Mouse (Mus musculus) kidney, adult 18-20 months (tissue): ENCODE data around the gene Hoxb5.
A peak's percentile ranks its signal among the peaks of the same experiment; 100 is the strongest.

Experiments used
- DNase-seq: peaks from one replicate; pipeline ENCODE4 v3.0.0; 2021

Gene Hoxb5

DNA sequence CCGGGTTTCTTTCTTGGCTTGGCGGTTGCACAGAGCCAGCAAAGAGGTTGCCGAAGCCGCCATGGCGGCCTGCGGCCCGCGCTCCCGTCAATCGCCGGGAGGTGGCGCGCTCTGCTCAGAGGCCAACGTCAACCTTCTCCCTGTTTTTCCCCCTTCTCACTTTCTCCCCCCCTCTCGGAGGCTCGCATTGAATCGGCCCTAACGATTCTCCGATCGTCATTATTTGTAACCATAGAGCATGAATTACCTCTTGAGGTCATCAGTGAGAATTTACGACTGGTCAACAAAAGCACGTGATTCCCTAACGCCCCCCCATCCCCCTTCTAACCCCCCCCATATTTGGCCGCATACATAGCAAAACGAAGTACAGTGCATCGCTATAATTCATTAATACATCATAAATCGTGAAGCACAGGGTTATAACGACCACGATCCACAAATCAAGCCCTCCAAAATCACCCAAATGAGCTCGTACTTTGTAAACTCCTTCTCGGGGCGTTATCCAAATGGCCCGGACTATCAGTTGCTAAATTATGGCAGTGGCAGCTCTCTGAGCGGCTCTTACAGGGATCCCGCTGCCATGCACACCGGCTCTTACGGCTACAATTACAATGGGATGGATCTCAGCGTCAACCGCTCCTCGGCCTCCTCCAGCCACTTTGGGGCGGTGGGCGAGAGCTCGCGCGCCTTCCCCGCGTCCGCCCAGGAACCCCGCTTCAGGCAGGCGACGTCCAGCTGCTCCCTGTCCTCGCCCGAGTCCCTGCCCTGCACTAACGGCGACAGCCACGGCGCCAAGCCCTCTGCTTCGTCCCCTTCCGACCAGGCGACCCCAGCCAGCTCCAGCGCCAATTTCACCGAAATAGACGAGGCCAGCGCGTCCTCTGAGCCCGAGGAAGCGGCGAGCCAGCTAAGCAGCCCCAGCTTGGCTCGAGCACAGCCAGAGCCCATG is at the start of gene Hoxb5:
Hoxb5 (plus strand) TSS at position 186 of the 949 bp plus-strand sequence.
- DNase-seq = peak; percentile 94

DNA sequence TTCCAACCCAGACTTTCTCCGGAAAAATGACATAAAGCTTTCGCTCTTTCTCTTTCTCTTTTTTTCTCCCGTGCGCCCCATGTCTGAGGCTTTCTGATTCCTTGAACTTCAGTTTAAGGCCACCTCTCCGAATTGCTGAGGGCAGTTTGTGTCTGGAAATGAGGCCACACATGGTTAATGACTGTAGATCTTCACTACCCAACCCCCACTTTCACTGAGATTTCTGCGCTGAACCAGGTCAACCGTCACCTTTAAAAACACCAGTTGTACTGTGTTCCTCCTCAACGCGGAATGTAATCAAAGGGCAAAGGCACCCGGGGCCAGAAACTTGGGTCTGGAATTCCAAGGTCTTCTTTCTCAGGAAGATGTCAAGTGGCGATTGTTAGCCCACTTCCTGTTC is 48.9 kb upstream of the Hoxb5 start:
- DNase-seq = peak; percentile 76

DNA sequence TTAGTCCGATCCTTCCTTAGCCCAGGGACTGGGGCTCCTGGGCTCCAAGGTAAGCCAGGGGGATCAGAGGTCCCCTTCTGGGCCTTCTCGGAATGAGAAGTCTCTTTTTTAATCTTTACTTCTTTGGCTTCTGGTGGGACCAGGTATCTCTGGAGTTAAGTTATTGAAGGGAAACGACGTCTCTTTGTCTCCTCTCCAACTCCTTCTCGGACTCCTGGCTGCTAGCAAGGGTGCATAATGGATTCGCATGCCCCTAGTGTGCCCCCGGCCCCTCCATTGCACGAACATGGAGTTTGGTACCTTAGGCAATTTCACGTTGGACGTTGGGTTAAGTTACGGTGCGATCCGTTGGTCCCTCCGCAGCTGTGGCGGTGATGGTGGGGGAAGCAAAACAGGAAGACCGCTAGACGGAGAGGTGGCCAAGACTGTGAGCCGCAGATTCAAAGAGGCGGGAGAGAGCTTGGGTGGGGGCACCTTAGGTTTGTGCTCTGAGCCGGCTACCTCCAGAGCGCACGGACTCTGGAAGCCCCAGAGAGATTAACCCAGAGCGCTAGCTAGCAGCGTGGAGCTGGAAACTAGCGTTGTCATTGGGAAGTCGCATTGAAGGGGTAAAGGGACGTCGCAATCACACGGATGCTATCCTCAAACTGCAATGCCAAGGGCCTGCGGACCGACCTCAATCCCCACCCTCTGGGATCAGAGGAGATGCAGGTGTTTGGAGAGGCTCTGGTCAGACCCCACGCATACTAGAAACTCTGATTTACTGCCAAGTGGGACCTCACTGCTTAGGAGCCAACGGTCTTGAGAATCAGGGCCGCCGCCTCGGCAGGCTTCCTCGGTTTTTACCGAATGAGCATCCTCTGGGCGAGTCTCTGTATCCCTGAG is 47.8 kb upstream of the Hoxb5 start:
- DNase-seq = no peak

DNA sequence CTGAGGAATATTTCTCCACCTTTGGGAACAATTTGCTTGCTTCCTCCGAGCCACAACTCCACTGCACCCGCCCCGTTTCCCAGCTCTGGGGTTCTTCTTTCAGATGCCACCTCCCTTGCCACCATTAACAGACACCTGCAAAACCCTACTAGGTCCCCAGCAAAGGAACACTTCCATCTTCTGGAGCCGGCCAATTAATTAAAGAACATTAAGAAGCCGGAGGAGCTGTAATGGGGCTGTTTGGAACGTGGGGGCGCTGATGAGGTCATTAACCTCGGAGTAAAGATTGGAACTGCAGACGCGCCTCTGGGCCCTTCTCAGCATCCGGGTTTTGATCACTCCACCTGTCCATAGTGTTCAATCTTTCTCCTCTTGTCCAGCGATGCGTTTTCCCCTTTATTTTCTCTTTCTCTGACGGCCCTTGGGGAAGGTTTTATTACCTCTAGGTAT is 47.1 kb upstream of the Hoxb5 start:
- peak; percentile 51 for DNase-seq

DNA sequence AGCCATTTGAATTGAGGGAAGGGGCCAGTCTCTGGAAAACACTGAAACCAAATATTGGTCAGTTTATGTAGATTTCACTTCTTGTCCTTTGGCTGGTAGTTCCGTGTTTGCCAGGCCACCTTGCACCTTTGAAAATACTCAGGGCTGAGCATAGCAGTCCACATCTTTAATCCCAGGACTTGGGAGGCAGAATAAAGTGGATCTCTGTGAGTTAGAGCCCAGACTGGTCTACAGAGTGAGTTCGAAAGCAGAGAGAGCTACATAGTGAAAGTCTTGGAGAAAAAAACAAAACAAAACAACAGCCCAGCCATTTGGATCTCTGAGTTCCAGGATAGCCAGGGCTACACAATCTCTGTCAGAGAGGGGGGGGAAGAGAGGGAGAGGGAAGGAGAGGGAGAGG is 46.0 kb upstream of the Hoxb5 start:
- DNase-seq = no peak

DNA sequence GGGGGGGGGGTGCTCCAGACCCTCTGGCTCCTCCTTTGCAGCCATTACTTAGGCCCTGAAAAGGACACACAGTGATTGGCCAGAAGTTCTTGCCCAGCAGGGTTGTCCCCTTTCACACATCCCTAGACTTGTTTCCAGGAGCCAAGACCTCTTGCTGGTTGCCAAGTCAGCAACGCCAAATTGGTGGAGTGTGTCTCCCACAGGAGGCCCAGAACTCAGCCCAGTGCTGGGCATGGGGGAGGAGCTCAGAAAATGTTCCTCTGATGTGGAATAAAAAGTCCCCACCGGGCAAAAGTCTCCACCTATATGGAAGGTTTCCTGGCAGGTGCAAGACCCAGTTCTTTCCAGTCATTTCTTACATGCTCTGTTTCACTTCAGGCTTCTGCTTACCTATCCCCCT is 44.1 kb upstream of the Hoxb5 start:
- DNase-seq = peak; percentile 72

DNA sequence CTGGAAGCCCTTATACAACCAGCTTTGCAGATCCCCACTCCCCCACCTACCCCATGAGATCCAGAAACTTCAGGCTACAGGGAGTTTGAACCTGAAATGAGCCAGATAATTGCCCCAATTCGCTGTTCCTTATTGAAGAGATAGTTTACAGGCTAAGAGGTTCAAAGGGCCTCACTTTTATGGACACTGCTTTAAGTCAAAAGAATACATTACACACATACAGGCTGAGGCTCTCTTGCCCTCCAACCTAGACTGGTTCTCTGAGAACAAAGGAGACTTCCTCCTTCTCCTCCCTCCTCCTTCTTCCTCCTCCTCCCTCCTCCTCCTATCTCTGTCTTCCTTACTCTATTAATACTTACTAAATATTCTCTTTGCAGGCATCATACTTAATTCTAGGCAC is 43.6 kb upstream of the Hoxb5 start:
- DNase-seq = no peak

DNA sequence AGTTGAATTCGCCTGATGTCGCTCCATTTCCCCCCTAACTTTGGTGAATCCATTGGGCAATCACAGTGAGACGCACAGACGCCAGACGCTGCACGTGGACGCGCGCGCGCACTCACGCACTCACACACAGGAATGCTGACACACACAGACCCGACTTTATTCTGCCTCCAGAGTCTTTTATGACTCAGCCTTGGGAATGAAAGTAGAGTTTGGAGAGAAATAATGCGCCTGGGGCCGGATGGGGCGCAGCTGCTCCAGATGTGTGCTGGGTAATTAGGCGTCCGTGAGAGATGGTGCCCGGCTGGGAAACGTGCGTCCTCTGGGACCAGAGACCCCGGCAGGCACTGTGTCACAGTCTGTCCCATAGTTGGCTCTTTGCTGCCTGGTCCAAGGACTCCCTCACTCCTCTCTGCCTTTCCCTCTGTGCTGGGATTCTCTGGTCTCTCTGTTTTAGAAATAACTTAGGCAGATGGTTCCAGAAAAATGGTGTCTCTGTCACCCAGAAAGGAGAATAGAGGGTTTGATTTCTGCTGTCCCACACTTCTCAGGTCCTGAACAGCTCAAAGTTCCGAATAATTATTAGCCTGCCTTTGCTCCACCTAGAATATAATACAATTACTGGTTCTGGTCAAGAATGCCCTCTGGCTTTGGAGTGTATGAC is 42.7 kb upstream of the Hoxb5 start:
- peak; percentile 59 for DNase-seq

DNA sequence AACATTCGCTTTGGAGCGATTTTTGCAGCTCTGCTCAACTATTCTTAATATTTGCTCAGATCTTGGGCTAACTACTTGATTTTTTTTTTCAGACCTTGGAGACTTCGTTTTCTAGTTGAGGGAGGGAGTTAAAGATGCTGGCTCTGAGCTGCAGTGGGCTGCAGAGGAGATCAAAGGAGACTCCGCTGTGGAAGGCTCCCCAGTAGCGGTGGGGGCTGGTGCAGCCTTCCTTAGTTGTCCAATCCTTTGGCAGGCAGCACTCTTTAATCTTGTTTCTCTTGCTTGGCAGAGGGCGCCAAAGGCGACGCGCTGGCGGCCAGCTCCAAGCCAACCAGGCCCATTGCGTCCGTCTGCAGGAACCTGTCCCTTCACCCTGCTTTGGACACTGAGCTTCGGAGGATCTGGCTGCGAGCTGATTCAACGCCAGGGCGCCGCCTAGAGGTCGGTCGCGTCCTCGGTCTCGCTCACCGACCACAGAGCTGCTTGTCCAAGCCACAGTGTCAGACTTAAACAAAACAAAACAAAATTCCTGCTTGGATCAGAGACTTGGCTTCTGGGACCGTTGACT is 41.7 kb upstream of the Hoxb5 start:
- DNase-seq = peak; percentile 92

DNA sequence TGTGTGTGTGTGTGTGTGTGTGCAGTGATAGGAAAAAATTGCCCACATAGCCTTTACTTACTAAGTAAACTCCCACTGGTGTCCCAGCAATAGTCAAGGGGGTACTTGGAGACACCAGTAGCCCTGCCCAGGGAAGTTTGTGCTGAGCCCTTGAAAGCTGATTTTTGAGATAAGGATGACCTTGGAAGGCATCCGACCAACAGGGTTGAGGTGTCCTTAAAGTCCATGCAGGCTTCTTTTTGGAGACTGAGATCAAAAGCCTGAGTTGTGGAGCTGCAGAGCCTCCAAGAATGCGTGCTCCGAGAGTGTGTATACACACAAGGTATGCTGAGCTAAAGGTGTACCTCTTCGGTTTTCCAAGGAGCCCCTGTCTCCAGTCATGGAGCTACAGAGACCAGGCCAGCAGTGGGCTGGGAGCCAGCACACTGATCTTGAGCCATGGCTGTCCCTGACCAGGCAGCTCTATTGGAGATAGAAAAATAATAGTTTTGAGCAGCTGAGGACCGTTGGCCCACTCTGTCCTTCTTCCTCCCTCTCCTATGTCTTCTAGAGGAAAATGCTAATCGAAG is 40.8 kb upstream of the Hoxb5 start:
- DNase-seq = peak; percentile 39

DNA sequence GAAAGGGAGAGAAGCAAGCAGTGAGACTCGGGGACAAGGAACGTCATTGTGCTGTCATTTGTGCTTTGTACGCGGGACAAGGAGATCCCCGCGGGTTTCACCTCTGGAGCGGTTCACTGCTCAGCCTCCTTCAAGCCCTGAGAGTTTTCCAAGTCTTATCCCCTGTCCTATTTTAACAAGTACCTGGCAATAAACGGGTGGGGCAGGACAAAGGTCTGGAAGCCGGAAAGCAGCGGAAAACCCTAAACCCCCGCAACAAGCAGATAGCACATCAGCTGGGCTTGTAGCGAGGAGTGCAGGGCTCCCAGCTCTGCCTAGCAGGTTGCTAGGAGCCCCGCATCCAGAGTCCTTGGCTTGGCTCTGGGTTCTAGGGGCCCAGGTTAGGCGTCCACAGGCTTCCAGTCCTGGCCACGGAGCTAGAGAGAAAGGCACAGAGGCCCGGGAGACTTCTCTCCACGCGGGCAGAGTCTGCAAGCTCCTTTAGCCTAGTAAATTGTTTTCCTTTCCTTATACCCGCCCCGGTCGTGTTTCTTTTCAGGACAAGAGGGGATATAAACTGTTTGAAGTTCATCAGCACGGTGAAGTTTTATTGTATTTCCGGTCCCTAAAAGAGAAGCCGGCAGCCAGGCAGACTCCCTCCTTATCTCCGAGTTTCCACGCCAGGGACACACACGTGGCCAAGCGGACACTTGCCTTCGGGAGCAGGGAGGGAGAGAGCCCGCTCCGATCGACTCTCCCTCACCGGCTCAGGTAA is 39.3 kb upstream of the Hoxb5 start:
- peak; percentile 18 for DNase-seq

DNA sequence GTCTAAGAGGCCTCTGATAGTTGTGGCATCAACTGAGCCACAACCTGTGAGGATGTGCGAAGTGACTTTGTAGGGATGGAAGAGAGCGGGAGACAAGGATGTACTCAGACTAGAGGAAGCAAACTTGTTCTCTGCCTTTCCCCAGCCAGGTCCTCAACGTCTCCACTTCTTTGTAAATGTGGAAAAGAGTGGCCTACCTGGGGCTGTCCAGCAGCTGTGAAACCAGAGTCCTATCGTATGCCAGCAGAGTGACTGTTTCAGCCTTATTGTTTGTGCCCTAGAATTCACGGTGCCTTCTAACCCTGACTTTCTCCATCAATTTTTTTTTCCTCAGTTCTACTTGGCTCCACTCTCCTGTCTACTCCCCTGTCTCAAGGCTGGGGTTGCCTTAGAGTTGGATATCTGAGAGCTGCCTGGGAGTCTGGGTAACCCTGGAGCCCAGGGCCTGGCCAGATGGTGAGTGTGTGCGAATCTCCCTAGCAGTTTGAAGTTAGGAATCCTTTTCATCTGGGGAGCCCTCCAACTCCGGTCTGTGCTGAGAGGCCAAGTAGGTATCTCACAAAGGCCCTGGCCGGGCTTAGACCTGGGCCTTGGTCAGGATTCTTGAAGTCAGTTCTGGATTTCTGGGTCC is 38.6 kb upstream of the Hoxb5 start:
- no peak for DNase-seq

DNA sequence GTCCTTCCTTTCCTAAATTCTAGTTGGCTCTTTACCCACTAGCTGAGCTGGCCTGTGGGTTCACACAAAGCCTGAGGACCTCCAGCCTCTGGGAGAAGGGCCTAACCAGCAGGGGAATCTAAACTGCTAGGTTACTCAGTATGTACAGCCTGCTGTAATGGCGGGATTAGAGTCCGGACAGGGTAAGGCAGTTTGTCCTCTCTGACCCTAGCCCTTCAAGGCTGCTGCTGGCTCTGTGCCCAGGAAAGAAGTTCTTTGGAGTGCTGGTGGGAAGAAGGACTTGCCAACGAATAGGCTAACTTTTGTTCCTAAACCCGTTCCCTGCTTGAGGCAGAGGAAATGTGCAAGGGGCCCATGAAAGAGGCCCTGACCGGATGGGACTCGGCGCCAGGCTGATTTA is 37.2 kb upstream of the Hoxb5 start:
- DNase-seq = peak; percentile 80

DNA sequence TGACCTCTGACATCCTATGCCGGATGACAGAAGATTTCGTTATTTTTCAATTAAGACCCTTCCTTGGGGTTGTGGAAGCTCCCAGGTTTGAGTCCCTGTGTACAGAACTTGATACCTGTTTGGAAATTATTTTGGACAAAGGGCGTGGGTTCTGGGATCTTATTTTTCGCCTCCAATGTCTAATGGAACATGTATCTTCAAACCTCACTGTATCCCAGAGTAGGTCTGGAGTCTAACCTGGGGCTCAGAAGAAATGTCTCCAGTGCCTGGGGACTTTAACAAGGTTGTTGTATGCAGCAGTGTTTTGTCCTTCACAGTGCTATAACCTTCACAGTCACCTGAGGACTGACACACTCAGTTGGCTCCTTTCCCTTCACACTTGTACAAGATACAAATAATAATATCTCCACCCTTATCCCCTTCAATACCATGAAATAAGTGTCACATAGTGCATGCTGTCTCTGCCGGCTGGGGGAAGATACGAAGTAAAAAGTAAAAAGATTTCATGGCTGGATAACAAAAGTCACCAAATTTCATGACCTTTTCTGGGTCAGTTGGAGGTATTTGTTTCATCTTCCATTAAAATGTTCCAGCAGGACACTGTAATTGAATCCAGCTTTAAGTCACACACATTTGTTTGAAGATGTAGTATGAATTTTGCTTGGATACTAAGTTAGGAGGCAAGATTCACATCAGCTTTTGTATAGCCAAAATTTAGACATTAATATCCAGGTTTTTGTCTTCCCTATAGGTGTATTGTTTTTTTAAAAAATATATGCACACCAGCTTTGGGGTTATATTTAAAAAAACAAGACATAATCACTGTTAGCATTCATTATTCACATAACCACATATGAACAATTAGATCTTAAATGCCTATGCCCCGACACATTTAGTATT is 35.9 kb upstream of the Hoxb5 start:
- no peak for DNase-seq

DNA sequence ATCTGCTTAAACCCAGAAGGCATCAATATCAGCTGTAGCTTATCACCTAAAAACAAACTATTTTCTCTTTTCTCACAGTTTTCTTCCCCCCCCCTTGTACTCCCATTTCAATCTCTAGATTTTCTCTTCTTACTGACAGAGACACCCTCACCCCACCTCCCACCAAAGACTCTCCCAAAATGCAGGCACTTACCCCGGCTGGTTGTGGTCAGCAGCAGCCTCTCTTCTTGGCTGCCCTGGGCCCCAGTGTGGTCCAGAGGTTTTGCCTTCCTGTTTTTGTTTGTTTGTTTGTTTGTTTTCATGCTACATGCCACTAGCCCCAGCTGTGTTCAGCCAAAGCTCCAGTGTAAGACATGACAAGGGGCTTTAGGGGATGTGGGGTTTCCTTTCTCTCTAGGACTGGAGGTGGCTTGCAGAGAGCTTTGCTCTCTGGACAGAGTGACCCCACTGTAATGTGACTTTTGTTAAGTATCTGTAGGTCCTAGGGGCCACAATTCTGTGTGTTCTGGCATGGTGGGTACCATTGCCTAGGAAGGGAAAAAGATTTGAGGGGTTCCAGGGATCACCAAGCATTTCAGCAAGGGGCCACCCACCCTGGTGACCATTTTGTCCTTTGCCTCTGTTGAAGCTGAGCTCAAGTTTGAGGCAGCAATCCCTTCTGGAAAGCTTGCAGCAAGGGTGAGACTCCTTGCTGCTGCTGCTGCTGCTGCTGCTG is 34.9 kb upstream of the Hoxb5 start:
- peak; percentile 3 for DNase-seq

DNA sequence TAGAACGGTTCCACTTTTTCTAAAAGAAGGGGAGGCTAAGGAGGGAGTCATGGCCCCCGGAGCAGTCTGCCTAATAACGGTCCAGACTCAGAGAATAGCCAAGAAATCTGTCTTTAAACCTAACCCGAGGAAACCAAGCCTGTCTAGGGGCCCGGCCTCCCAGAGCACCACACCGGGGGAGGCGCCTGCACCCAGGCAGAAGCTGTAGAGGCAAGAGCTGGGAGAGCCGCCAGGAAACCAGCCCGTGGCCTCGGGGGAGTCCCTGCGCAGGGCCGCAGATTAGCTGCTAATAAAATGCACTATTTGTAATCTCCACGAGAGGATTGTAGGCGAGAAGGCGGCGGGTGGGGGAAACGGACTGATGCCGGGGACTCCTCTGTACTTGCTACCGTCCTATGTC is 33.3 kb upstream of the Hoxb5 start:
- peak; percentile 87 for DNase-seq

DNA sequence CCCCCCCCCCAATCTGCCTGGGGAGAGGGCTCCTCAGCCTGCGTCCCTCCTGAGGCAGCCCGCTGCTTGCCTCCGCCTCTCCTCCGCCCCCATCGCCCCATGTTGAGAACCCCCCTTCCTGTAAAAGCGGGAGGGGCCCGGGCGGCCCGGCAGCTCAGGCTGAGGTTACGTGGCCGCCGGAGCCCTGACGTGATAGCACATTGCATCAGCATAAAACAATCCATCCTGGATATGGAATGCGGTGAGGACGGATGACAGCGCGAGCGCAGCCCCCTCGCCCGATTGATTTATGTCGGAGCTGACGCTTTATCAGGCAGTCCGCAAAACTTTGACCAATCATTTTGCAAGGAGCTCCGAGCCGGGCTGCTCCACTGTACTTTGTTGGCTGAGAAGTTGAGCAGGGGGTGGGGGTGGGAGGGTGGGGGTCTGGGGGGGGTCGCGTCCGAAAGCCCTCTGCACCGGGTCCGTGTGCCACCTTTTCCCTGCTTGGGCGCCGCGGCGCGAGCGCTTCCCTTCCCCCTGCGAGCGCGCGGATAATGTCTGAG is 32.1 kb upstream of the Hoxb5 start, which contains the start of gene Hoxb9:
Hoxb9 (plus strand) TSS at position 462 of the 545 bp plus-strand sequence.
- DNase-seq = peak; percentile 74

DNA sequence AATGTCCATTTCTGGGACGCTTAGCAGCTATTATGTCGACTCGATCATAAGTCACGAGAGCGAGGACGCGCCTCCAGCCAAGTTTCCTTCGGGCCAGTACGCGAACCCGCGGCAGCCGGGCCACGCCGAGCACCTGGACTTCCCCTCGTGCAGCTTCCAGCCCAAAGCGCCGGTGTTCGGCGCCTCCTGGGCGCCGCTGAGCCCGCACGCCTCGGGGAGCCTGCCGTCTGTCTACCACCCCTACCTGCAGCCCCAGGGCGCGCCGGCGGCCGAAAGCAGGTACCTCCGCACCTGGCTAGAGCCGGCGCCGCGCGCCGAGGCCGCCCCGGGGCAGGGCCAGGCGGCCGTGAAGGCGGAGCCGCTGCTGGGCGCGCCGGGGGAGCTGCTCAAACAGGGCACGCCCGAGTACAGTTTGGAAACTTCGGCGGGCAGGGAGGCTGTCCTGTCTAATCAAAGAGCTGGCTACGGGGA is 31.6 kb upstream of the Hoxb5 start:
- peak; percentile 85 for DNase-seq
